Mouse (Mus musculus) midbrain, embryonic 10.5 days (tissue): Measurements from ENCODE around the gene Unc13c. TPM values are rescaled to one million over a fixed set of nuclear protein-coding genes. Genes with fewer than 3 reads are reported as not detected.

Experiments
- DNase-seq: peaks from one replicate; pipeline ENCODE4 v3.0.0-alpha.2; 2017; ENCODE audit warnings: low spot score
- H3K27ac ChIP-seq: fragments of 300-500 bp; sonication (generic); replicated peaks from 2 replicates; pipeline ENCODE4 v1.5.1; 2016; ENCODE audit warnings: mild to moderate bottlenecking
- H3K27me3 ChIP-seq: fragments of 300-500 bp; sonication (generic); 2 replicates; pipeline ENCODE4 v1.6.1; 2016; ENCODE audit warnings: low read depth, mild to moderate bottlenecking; ENCODE audit not compliant: poor library complexity, severe bottlenecking
- H3K36me3 ChIP-seq: fragments of 300-500 bp; sonication (generic); 2 replicates; pipeline ENCODE4 v1.6.1; 2016; ENCODE audit warnings: mild to moderate bottlenecking, moderate library complexity
- H3K4me1 ChIP-seq: fragments of 300-500 bp; sonication (generic); 2 replicates; pipeline ENCODE4 v1.6.1; 2016
- H3K4me3 ChIP-seq: fragments of 300-500 bp; sonication (generic); 2 replicates; pipeline ENCODE4 v1.5.1; 2016; ENCODE audit warnings: mild to moderate bottlenecking, moderate library complexity
- H3K9me3 ChIP-seq: fragments of 300-500 bp; sonication (generic); replicated peaks from 2 replicates; pipeline ENCODE4 v1.6.1; 2016; ENCODE audit warnings: mild to moderate bottlenecking
- WGBS: fragments of 180-500 bp; shearing (Covaris S2); methylation state at CpG from one replicate; pipeline ENCODE4 v1.1.7; 2016; 5-methylcytosine and 5-hydroxymethylcytosine counted together
- polyA plus RNA-seq: library from polyadenylated mRNA; unstranded; fragments of >200 nt; fragmentation: Nextera tagmentation; extraction: Ambion mirVana; gene quantifications from 2 replicates; pipeline ENCODE4 v1.2.1, GENCODE M21; 2016

Unc13c gene
- polyA plus RNA-seq, 1 experiment from 2014 or later: 0.16 TPM

- DNase-seq: no peak
- H3K4me3 ChIP-seq: no peak overlapping the region
- H3K27ac ChIP-seq: no peak overlapping the region
- H3K9me3 ChIP-seq: no peaks in the 10 kb centered on the region
- H3K27me3 ChIP-seq: no peaks in the 10 kb centered on the region
- no peaks in the 10 kb centered on the region for H3K36me3 ChIP-seq
- WGBS: 93% methylated on average over 4 of the region's 4 CpGs
- no peaks in the 10 kb centered on the region for H3K4me1 ChIP-seq
Measured at GRCm38 (mm10) chr9:73934844-73935243, 33.9 kb downstream of the Unc13c start.

GRCm38 (mm10) chr9:73931988-73932387 lies 36.8 kb downstream of the Unc13c start:
- DNase-seq: no peak
- no peak overlapping the region for H3K4me3 ChIP-seq
- WGBS: 93% methylated on average over 9 of the region's 9 CpGs
- no peaks in the 10 kb centered on the region for H3K36me3 ChIP-seq
- H3K27ac ChIP-seq: no peak overlapping the region
- H3K4me1 ChIP-seq: no peaks in the 10 kb centered on the region
- no peaks in the 10 kb centered on the region for H3K27me3 ChIP-seq
- H3K9me3 ChIP-seq: no peaks in the 10 kb centered on the region

GRCm38 (mm10) chr9:73927276-73927675 lies 41.5 kb downstream of the Unc13c start:
- Histone ChIP-seq H3K27ac (no peak overlapping the region), H3K9me3 (no peaks in the 10 kb centered on the region), H3K36me3 (no peaks in the 10 kb centered on the region), H3K4me3 (no peak overlapping the region), H3K4me1 (no peaks in the 10 kb centered on the region), H3K27me3 (no peaks in the 10 kb centered on the region)
- no peak for DNase-seq
- WGBS: 83% methylated on average over 2 of the region's 2 CpGs

- H3K36me3 ChIP-seq: no peaks in the 10 kb centered on the region
- H3K9me3 ChIP-seq: no peaks in the 10 kb centered on the region
- no peaks in the 10 kb centered on the region for H3K4me1 ChIP-seq
- 91% methylated on average over 11 of the region's 11 CpGs for WGBS
- H3K27me3 ChIP-seq: no peaks in the 10 kb centered on the region
- no peak overlapping the region for H3K4me3 ChIP-seq
- DNase-seq: no peak
- no peak overlapping the region for H3K27ac ChIP-seq
Measured at GRCm38 (mm10) chr9:73922449-73923115, 46.2 kb downstream of the Unc13c start.

- DNase-seq: no peak
- H3K27ac ChIP-seq: no peak overlapping the region
- 87% methylated on average over 4 of the region's 4 CpGs for WGBS
- H3K27me3 ChIP-seq: no peaks in the 10 kb centered on the region
- no peak overlapping the region for H3K4me3 ChIP-seq
- H3K4me1 ChIP-seq: no peaks in the 10 kb centered on the region
- H3K9me3 ChIP-seq: peaks cover 5% of the 10 kb centered on the region; the same call in 1 of the 2 replicates
- no peaks in the 10 kb centered on the region for H3K36me3 ChIP-seq
Measured at GRCm38 (mm10) chr9:73905959-73906358, 62.8 kb downstream of the Unc13c start.

- Histone ChIP-seq H3K4me1 (no peaks in the 10 kb centered on the region), H3K4me3 (no peak overlapping the region), H3K27me3 (no peaks in the 10 kb centered on the region), H3K27ac (no peak overlapping the region), H3K36me3 (no peaks in the 10 kb centered on the region), H3K9me3 (peaks cover 5% of the 10 kb centered on the region)
- 80% methylated on average over 3 of the region's 3 CpGs for WGBS
- no peak for DNase-seq
Measured at GRCm38 (mm10) chr9:73898516-73898915, 70.2 kb downstream of the Unc13c start.

- no peak for DNase-seq
- Histone ChIP-seq H3K4me3 (no peak overlapping the region), H3K36me3 (no peaks in the 10 kb centered on the region), H3K9me3 (peaks cover 5% of the 10 kb centered on the region), H3K27ac (no peak overlapping the region), H3K4me1 (no peaks in the 10 kb centered on the region), H3K27me3 (no peaks in the 10 kb centered on the region)
- WGBS: 92% methylated on average over 3 of the region's 3 CpGs
Measured at GRCm38 (mm10) chr9:73896210-73896609, 72.6 kb downstream of the Unc13c start.

- no peak overlapping the region for H3K4me3 ChIP-seq
- no peak overlapping the region for H3K27ac ChIP-seq
- H3K27me3 ChIP-seq: no peaks in the 10 kb centered on the region
- no peak for DNase-seq
- WGBS: 100% methylated on average over 1 of the region's 1 CpGs
- H3K36me3 ChIP-seq: no peaks in the 10 kb centered on the region
- H3K4me1 ChIP-seq: no peaks in the 10 kb centered on the region
- H3K9me3 ChIP-seq: no peaks in the 10 kb centered on the region
Measured at GRCm38 (mm10) chr9:73883587-73883986, 85.2 kb downstream of the Unc13c start.

- H3K36me3 ChIP-seq: no peaks in the 10 kb centered on the region
- no peak overlapping the region for H3K27ac ChIP-seq
- no peak overlapping the region for H3K4me3 ChIP-seq
- H3K27me3 ChIP-seq: no peaks in the 10 kb centered on the region
- no peaks in the 10 kb centered on the region for H3K4me1 ChIP-seq
- DNase-seq: no peak
- no peaks in the 10 kb centered on the region for H3K9me3 ChIP-seq
- 77% methylated on average over 1 of the region's 1 CpGs for WGBS
Measured at GRCm38 (mm10) chr9:73883143-73883542, 85.6 kb downstream of the Unc13c start.

GRCm38 (mm10) chr9:73882393-73882919 lies 86.3 kb downstream of the Unc13c start:
- no peak for DNase-seq
- Histone ChIP-seq H3K27me3 (no peaks in the 10 kb centered on the region), H3K4me3 (no peak overlapping the region), H3K4me1 (no peaks in the 10 kb centered on the region), H3K36me3 (no peaks in the 10 kb centered on the region), H3K27ac (no peak overlapping the region), H3K9me3 (no peaks in the 10 kb centered on the region)
- 87% methylated on average over 5 of the region's 5 CpGs for WGBS

GRCm38 (mm10) chr9:73867410-73868067 lies 101.2 kb downstream of the Unc13c start:
- no peak for DNase-seq
- Histone ChIP-seq H3K27ac (no peak overlapping the region), H3K4me3 (no peak overlapping the region), H3K4me1 (no peaks in the 10 kb centered on the region), H3K9me3 (no peaks in the 10 kb centered on the region), H3K36me3 (no peaks in the 10 kb centered on the region), H3K27me3 (no peaks in the 10 kb centered on the region)
- WGBS: 63% methylated on average over 2 of the region's 2 CpGs

- H3K27me3 ChIP-seq: no peaks in the 10 kb centered on the region
- 83% methylated on average over 2 of the region's 2 CpGs for WGBS
Measured at GRCm38 (mm10) chr9:73866666-73867065, 102.1 kb downstream of the Unc13c start.

GRCm38 (mm10) chr9:73859469-73859868 lies 109.3 kb downstream of the Unc13c start:
- Histone ChIP-seq H3K4me1 (no peaks in the 10 kb centered on the region), H3K27me3 (no peaks in the 10 kb centered on the region), H3K9me3 (no peaks in the 10 kb centered on the region), H3K27ac (no peak overlapping the region), H3K36me3 (no peaks in the 10 kb centered on the region), H3K4me3 (no peak overlapping the region)
- no peak for DNase-seq
- 89% methylated on average over 3 of the region's 3 CpGs for WGBS

More at GRCm38 (mm10) chr9:73866666-73867065, 102.1 kb downstream of the Unc13c start:
- H3K36me3 ChIP-seq: no peaks in the 10 kb centered on the region
- H3K27ac ChIP-seq: no peak overlapping the region
- no peaks in the 10 kb centered on the region for H3K9me3 ChIP-seq
- no peaks in the 10 kb centered on the region for H3K4me1 ChIP-seq
- no peak for DNase-seq
- H3K4me3 ChIP-seq: no peak overlapping the region
